Mouse (Mus musculus): ENCODE results near the gene Hook2. TPM values are rescaled to one million over a fixed set of nuclear protein-coding genes. Genes with fewer than 3 reads are reported as not detected.

The Hook2 gene
- total RNA-seq (2021) = 1 to 10 TPM; 8.1 to 9.5 TPM
- long read RNA-seq, partial matches to known transcripts = 1 of 21 reads
- long read RNA-seq, other reads (novel, unspliced or antisense) = 18 of 21 reads

DNA sequence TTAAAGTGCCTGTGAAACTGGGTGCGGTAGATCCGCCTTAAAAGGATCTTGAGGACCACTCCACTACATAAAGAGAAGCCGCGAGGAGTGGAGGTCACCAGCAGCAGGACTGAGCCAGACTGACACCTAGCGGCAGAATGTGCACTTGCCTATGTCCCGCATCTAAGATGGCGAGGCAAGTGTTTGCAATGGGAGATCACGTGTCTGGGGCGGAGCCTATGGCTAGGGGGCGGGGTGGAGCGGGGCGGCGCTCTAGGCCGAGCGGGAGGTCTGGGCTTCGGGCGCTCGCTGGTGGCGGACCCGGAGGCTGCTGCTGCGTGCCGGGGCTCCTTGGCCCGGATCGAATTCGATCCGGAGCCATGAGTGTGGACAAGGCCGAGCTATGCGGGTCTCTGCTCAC, at the start of gene Hook2:
Hook2 (plus strand) TSS at position 255 of the 400 bp plus-strand sequence.
- peak; percentile 94 to 99 for DNase-seq (ENCODE audit: low spot score in 2 of 2)

- DNase-seq (ENCODE audit: low spot score in 2 of 2) = no peak
These were observed 46.7 kb upstream of the Hook2 start for GRCm38 (mm10) chr8:84943699-84944098.

DNA sequence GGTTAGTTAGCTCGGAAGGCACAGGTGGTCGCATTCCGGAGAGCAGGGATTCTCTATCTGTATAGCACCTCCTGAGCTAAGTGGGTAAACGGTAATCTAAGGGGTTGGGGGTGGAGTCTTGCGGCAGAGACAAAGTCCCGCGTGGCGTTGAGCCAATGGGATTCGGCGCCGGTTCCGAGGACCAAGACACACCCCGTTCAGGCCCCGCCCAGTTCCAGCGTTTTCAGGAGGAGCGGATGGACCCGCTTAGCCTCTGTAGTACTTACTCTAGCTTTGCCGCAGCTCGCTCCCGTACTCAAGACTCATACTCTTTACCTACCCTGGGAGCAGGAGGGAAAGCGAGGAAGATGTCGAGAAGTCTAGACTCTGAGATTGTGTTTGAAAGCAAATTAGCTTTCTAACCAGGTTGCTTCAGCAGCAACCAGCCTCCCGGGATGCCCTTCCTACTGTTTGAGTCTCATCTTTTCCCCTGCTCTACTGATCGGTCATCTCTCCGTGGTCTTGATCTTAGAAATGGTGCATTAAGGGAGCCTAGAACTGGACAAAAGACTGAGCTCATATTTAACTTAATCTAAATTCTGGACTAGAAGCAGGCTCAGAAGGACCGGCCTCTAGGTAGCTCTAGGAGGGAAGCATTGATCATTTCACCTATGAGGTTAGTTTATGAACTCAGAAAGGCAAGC, 45.8 kb upstream of the Hook2 start:
- DNase-seq (ENCODE audit: low spot score in 2 of 2) = peak in 1 of 2 experiments; percentile 53

DNA sequence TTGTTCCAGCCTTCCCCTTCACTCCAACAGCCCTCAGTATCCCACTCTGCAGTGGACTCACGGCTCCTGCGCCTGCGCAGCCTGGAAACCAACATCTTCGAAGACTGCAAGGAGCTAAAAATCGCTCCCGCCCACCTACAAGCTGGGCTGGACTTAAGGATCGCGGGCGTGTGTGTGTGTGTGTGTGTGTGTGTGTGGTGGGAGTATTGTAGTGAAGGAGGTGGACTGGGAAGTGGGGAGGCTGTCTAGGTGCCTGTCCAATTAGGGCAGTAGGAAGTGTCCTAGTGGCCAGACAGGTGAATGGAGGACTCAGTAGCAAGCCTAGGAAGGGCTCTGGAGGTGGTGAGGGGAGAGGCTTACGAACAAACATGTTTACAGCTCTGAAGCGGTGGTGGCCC, 45.2 kb upstream of the Hook2 start:
- peak; percentile 61 to 62 for DNase-seq (ENCODE audit: low spot score in 2 of 2)

GRCm38 (mm10) chr8:84945633-84946527, 44.5 kb upstream of the Hook2 start:
- DNase-seq (ENCODE audit: low spot score in 2 of 2) = no peak

GRCm38 (mm10) chr8:84946528-84947240, 43.7 kb upstream of the Hook2 start, which contains the start of gene Rtbdn:
TSS of gene Rtbdn (plus strand) at chr8:84946991.
- DNase-seq (ENCODE audit: low spot score in 2 of 2) = no peak

DNA sequence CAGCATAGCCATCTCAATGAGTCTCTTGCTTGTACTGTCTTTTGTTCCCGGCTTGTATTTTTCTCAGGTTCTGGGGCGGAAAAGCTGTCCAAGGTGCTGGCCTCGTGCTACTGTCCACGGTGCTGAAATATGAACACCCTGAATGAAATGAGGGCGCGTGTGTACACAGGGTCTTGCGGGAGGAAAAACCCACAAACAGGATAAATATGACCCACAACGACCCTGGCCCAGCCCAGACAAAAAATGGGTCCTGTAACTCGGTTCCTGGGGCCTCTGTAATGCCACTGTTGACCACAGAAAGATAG, 43.2 kb upstream of the Hook2 start:
- no peak for DNase-seq (ENCODE audit: low spot score in 2 of 2)

- no peak for DNase-seq (ENCODE audit: low spot score in 2 of 2)
These were observed 40.6 kb upstream of the Hook2 start for GRCm38 (mm10) chr8:84949753-84950152.

DNA sequence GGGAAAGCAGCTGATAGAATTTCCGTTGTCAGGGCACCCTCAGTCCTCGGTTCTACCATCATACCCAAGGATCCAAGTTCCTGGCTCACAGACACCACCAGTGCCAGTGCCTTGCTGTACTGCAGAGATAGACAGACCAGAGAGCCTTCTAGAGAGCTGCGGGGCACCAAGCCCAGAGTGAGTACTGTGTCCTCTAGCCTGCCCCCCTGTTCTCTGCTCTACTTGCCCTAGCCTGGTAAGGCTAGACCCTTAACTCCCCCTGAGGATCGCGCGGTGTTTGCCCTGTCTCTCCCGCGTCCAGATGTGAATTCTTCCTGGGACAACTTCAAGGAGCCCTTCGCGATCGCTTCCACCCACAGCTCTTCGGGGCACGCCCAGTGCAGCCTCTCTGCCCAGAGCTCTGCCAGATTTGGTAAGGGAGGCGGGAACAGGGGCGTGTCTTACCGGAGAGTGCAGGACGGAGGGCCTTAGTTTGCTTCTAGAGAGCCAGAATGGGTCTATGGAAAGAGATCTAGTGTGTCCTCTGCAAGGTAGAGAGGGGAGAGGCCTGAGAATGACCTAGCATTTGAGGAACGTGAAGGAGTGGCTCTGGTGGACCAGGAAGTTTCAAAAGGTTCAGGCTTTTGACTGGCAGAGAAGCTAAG, 37.7 kb upstream of the Hook2 start:
- DNase-seq (ENCODE audit: low spot score in 2 of 2) = no peak

DNA sequence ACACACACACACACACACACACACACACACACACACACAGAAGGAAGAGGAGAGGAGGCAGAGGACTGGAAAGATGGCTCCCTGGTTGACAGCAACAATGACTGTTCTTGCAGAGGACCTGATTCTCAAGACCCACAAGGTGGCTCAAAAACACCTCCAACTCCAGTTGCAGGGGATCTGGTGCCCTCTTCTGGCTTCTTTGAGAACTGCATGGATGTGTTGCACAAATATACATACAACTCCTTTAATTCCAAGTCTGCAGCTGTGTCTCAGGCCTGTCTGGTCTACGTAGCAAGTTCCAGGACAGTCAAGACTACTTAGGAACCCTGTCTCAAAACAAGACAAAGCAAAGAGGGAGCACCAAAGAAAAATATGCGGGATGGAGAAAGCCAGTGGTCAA, 33.6 kb upstream of the Hook2 start:
- DNase-seq (ENCODE audit: low spot score in 2 of 2) = peak in 1 of 2 experiments; percentile 81

GRCm38 (mm10) chr8:84959811-84960210, 30.6 kb upstream of the Hook2 start:
- DNase-seq (ENCODE audit: low spot score in 2 of 2) = no peak

DNA sequence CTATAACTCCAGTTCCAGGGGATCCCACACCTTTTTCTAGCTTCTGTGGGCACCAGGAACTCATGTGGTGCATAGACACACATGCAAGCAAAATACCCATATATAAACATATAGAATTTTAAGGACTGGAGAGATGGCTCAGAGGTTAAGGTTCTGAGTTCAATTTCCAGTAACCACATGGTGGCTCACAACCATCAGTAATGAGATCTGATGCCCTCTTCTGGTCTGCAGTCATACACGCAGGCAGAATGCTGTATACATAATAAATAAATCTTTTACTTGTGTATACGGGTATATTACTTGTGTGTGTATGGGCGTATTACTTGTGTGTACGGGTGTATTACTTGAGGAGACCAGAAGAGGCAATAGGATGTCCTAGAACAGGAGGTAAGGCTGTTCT, 26.5 kb upstream of the Hook2 start:
- DNase-seq (ENCODE audit: low spot score in 2 of 2) = no peak

GRCm38 (mm10) chr8:84965731-84966291, 24.6 kb upstream of the Hook2 start:
- peak; percentile 93 to 97 for DNase-seq (ENCODE audit: low spot score in 2 of 2)

DNA sequence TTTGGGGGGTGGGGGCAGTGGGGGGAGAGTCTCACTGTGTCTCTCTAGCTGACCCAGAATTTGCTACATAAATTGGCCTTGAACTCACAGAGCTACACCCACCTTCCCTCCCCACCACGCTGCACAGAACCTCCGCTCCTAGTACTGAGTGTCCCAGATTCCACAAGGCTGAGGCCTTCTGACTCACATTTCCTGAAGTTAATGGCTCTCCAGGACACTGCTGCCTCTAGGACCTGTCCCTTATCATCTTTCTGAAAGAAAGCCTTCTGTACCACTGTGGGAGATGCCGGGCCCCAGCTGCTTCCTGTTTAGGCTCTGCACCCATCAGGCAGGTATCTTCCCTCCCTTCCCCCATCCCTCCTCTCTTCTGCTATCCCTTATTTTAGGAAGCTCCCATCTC, 23.8 kb upstream of the Hook2 start:
- no peak for DNase-seq (ENCODE audit: low spot score in 2 of 2)

DNA sequence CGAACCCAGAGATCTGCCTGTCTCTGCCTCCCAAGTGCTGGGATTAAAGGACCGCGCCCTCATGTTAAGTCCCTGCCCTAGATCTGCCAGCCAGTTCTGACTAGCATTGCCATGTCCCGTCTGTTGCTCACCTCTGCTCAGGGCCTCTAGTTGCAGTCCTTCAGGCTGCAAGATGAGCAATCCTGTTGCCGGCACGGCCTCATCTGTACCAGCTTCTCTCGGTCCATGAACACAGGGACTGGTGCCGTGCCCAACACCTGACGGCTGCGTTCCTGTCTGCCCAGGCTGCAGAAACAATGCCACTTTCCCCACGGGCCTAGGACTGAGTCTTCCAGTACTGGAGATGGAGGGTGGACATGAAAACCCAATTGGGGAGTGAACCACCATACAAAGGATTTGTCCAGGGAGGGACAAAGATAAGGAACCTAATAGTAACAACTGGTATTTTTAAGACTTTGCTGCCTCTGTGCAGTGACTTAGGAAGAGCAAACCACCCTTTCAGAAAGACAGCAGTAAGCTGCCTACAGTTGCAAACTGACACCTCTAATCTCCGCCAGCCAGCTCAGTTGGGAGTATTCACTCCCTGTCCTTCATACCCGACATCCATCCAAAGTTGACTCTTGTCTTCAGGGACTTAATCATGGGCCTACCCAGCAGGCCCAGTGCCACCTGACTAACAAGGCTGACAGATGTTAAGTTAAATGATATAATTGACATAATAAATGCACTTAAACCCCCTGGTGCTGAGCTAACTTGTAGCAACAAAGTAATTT, 22.7 kb upstream of the Hook2 start:
- no peak for DNase-seq (ENCODE audit: low spot score in 2 of 2)

GRCm38 (mm10) chr8:84968650-84969049, 21.8 kb upstream of the Hook2 start:
- no peak for DNase-seq (ENCODE audit: low spot score in 2 of 2)

- peak; percentile 52 to 78 for DNase-seq (ENCODE audit: low spot score in 2 of 2)
These were observed 20.9 kb upstream of the Hook2 start, which contains the start of the genes Gm49661, Prdx2 and Rnaseh2a for GRCm38 (mm10) chr8:84969241-84970134. TSS of gene Gm49661 (minus strand) at chr8:84969433. TSS of gene Prdx2 (plus strand) at chr8:84969587. TSS of gene Rnaseh2a (minus strand) at chr8:84969767.

DNA sequence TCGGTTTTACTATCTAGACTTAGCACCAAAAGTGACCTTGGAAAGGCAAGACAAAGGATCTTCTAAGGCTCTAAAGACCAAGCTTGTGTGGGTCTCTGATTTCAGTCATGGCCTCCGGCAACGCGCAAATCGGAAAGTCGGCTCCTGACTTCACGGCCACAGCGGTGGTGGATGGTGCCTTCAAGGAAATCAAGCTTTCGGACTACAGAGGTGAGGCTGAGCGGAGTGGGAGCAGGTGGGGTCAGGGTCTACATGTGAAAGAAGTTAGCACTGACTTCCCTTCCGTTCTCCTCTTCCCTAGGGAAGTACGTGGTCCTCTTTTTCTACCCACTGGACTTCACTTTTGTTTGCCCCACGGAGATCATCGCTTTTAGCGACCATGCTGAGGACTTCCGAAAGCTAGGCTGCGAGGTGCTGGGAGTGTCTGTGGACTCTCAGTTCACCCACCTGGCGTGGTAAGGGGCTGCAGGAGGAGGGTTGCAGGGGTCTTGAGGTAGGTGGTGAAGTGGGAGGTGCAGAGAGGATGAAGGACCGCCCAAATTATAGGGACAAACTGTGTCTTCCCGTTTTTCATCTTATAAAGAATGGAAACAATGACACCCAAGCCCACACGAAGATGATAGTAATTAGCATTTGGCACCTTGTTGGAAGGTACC, 20.1 kb upstream of the Hook2 start:
- DNase-seq (ENCODE audit: low spot score in 2 of 2) = no peak

Data from layer of hippocampus, adult 18-20 months (tissue).